Mouse (Mus musculus): Measurements from ENCODE around the gene Rasgef1a.

Rasgef1a gene

GRCm38 (mm10) chr6:118127827-118128487 lies 116.7 kb downstream of the Rasgef1a start:
- no peak for DNase-seq (ENCODE audit: low spot score in 2 of 2)

- DNase-seq (ENCODE audit: low spot score in 2 of 2), result no peak
Observed at GRCm38 (mm10) chr6:118130022-118130421, 118.8 kb downstream of the Rasgef1a start.

GRCm38 (mm10) chr6:118134461-118134860 lies 123.2 kb downstream of the Rasgef1a start:
- no peak for DNase-seq (ENCODE audit: low spot score in 2 of 2)

GRCm38 (mm10) chr6:118137148-118137547 lies 125.9 kb downstream of the Rasgef1a start:
- no peak for DNase-seq (ENCODE audit: low spot score in 2 of 2)

- DNase-seq (ENCODE audit: low spot score in 2 of 2), result peak; percentile 95 to 96
Observed at GRCm38 (mm10) chr6:118138731-118139709, 127.8 kb downstream of the Rasgef1a start, which contains the start of gene Csgalnact2. TSS of gene Csgalnact2 (minus strand) at chr6:118139140.

- no peak for DNase-seq (ENCODE audit: low spot score in 2 of 2)
Observed at GRCm38 (mm10) chr6:118140961-118141360, 129.7 kb downstream of the Rasgef1a start.
